Mouse (Mus musculus): ENCODE data around the gene Cacng5. TPM values are rescaled to one million over a fixed set of nuclear protein-coding genes. Genes with fewer than 3 reads are reported as not detected.

Gene Cacng5
- polyA plus RNA-seq, 1 experiment from 2014 or later, result 0.29 TPM

Other genes starting within 250 kb of the Cacng5 start
- 14.0 and 46.1 TPM in 2 replicates for gene Cacng1, start 198.5 kb downstream of the Cacng5 start, polyA plus RNA-seq (2015; fragmentation: Nextera tagmentation; extraction: Ambion mirVana)
- 3.8 and 4.3 TPM in 2 replicates for gene Cacng4, start 120.5 kb downstream of the Cacng5 start, polyA plus RNA-seq (2015; fragmentation: Nextera tagmentation; extraction: Ambion mirVana)

Data from limb, embryonic 15.5 days (tissue).